Mouse (Mus musculus): ENCODE measurements around the gene Lingo1. TPM values are rescaled to one million over a fixed set of nuclear protein-coding genes. Genes with fewer than 3 reads are reported as not detected.

Gene Lingo1
- polyA plus RNA-seq, 1 experiment from 2014 or later, result 47.8 TPM

- peak overlapping the region; percentile 38 for H3K4me2 ChIP-seq (replicated peaks)
- ATAC-seq (ENCODE audit: low FRiP score, low read depth), result peak; percentile 80
- 20% methylated on average over 12 of the region's 12 CpGs for WGBS
- H3K9ac ChIP-seq, result no peak overlapping the region
- peaks cover 37% of the 10 kb centered on the region for H3K4me1 ChIP-seq
- H3K27me3 ChIP-seq (replicated peaks), result no peaks in the 10 kb centered on the region; the same call in 1 of the 2 replicates
- no peaks in the 10 kb centered on the region for H3K36me3 ChIP-seq
- H3K9me3 ChIP-seq, result no peaks in the 10 kb centered on the region
- no peak overlapping the region for H3K4me3 ChIP-seq
- 0 out of 2 replicates have a peak overlapping the region, but pooled peaks have one; percentile 20 for H3K27ac ChIP-seq
Observed at GRCm38 (mm10) chr9:56604797-56605442, 191.3 kb downstream of the Lingo1 start.

GRCm38 (mm10) chr9:56600655-56601054, 195.6 kb downstream of the Lingo1 start:
- H3K27me3 ChIP-seq (replicated peaks), result no peaks in the 10 kb centered on the region
- H3K27ac ChIP-seq, result no peak overlapping the region
- 47% methylated on average over 11 of the region's 11 CpGs for WGBS
- no peak overlapping the region for H3K9ac ChIP-seq
- H3K4me2 ChIP-seq (replicated peaks), result no peak overlapping the region
- peaks cover 16% of the 10 kb centered on the region for H3K4me1 ChIP-seq
- H3K36me3 ChIP-seq, result no peaks in the 10 kb centered on the region
- ATAC-seq (ENCODE audit: low FRiP score, low read depth), result no peak
- H3K9me3 ChIP-seq, result no peaks in the 10 kb centered on the region
- H3K4me3 ChIP-seq, result no peak overlapping the region

GRCm38 (mm10) chr9:56592639-56593038, 203.6 kb downstream of the Lingo1 start:
- Histone ChIP-seq H3K27ac (no peak overlapping the region), H3K4me3 (no peak overlapping the region), H3K4me2 (replicated peaks) (no peak overlapping the region), H3K9me3 (no peaks in the 10 kb centered on the region), H3K9ac (no peak overlapping the region), H3K27me3 (replicated peaks) (no peaks in the 10 kb centered on the region), H3K36me3 (no peaks in the 10 kb centered on the region), H3K4me1 (peaks cover 19% of the 10 kb centered on the region)
- no peak for ATAC-seq (ENCODE audit: low FRiP score, low read depth)
- WGBS, result 90% methylated on average over 7 of the region's 7 CpGs

DNA sequence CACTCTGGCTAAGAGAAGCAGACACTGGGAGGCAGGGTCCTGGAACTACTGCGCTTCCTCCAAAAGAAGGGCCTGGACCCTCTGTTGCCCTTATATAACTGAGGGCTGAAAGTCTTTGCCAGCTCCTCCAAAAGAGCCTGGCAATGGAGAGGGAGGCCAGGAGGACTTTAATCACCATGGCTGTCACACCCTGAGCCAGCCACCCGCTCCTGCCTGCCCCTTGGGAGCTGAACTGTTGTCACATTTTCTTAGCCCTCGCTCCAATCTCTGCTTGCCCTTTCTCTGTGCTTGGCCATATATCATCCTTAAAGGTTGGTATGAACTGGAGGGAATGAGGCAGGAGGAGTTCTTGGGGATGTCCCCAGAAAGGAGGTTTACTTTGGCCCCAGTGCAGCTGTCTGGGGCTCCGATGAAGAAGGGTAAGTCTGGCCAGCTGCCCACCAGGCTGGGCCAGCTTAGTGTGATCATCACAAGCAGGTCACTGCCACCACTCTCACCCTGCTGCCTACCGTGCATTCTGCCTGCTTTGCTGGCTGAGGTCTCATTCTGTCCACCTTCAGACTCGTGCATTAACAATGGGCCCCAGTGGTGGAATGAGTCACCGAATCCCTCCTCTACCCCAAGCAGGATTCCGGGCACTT, 204.9 kb downstream of the Lingo1 start:
- Histone ChIP-seq H3K36me3 (no peaks in the 10 kb centered on the region), H3K9ac (no peak overlapping the region), H3K27ac (no peak overlapping the region), H3K4me2 (replicated peaks) (no peak overlapping the region), H3K4me1 (peaks cover 19% of the 10 kb centered on the region), H3K4me3 (no peak overlapping the region), H3K27me3 (replicated peaks) (no peaks in the 10 kb centered on the region), H3K9me3 (no peaks in the 10 kb centered on the region)
- no peak for ATAC-seq (ENCODE audit: low FRiP score, low read depth)
- WGBS, result 66% methylated on average over 8 of the region's 8 CpGs

GRCm38 (mm10) chr9:56589762-56590161, 206.5 kb downstream of the Lingo1 start:
- no peak overlapping the region for H3K4me3 ChIP-seq
- H3K4me1 ChIP-seq, result peaks cover 19% of the 10 kb centered on the region
- no peak overlapping the region for H3K9ac ChIP-seq
- WGBS, result 25% methylated on average over 5 of the region's 5 CpGs
- H3K9me3 ChIP-seq, result no peaks in the 10 kb centered on the region
- H3K27me3 ChIP-seq (replicated peaks), result no peaks in the 10 kb centered on the region
- H3K27ac ChIP-seq, result no peak overlapping the region
- ATAC-seq (ENCODE audit: low FRiP score, low read depth), result no peak; the same call in 1 of the 2 replicates
- H3K4me2 ChIP-seq (replicated peaks), result no peak overlapping the region; the same call in 1 of the 2 replicates
- no peaks in the 10 kb centered on the region for H3K36me3 ChIP-seq

- peaks cover 13% of the 10 kb centered on the region; the same call in 1 of the 2 replicates for H3K4me1 ChIP-seq
- ATAC-seq (ENCODE audit: low FRiP score, low read depth), result no peak
- H3K27ac ChIP-seq, result no peak overlapping the region
- H3K36me3 ChIP-seq, result no peaks in the 10 kb centered on the region
- 57% methylated on average over 7 of the region's 7 CpGs for WGBS
- H3K27me3 ChIP-seq (replicated peaks), result no peaks in the 10 kb centered on the region
- H3K4me3 ChIP-seq, result no peak overlapping the region
- H3K9me3 ChIP-seq, result no peaks in the 10 kb centered on the region
- H3K9ac ChIP-seq, result no peak overlapping the region
- no peak overlapping the region for H3K4me2 ChIP-seq (replicated peaks)
Observed at GRCm38 (mm10) chr9:56584043-56584424, 212.2 kb downstream of the Lingo1 start.

- H3K4me1 ChIP-seq, result peaks cover 13% of the 10 kb centered on the region; the same call in 1 of the 2 replicates
- H3K9ac ChIP-seq, result no peak overlapping the region
- WGBS, result 55% methylated on average over 11 of the region's 11 CpGs
- no peak overlapping the region for H3K4me2 ChIP-seq (replicated peaks)
- H3K27ac ChIP-seq, result no peak overlapping the region
- no peak for ATAC-seq (ENCODE audit: low FRiP score, low read depth)
- no peak overlapping the region for H3K4me3 ChIP-seq
- no peaks in the 10 kb centered on the region for H3K27me3 ChIP-seq (replicated peaks)
- H3K9me3 ChIP-seq, result no peaks in the 10 kb centered on the region
- no peaks in the 10 kb centered on the region for H3K36me3 ChIP-seq
Observed at GRCm38 (mm10) chr9:56583139-56584042, 212.9 kb downstream of the Lingo1 start.

DNA sequence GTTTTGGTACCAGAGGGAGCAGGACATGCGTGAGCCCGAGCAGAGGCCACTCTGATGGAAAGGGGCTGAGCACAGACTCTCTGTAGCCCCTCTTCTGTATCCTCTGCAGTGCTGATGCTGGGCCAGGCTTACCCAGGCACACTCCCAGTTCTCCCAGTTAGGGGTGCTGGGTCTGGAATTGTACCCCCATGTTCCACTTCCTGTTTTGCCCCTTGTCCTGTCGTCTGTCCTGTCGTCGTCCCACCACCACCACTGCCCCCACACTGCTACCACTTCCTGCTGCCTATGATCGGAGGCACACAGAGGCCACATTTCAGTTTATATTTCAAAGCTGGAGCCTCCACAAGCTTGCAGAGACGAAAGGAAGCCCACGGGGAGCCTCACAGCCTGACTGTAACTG, 213.6 kb downstream of the Lingo1 start:
- no peaks in the 10 kb centered on the region for H3K36me3 ChIP-seq
- H3K27me3 ChIP-seq (replicated peaks), result no peaks in the 10 kb centered on the region
- H3K4me1 ChIP-seq, result peaks cover 13% of the 10 kb centered on the region; the same call in 1 of the 2 replicates
- ATAC-seq (ENCODE audit: low FRiP score, low read depth), result no peak
- no peak overlapping the region for H3K4me3 ChIP-seq
- H3K27ac ChIP-seq, result no peak overlapping the region
- H3K9me3 ChIP-seq, result no peaks in the 10 kb centered on the region
- WGBS, result 74% methylated on average over 8 of the region's 8 CpGs
- no peak overlapping the region for H3K9ac ChIP-seq
- no peak overlapping the region for H3K4me2 ChIP-seq (replicated peaks)

- no peak overlapping the region for H3K27ac ChIP-seq
- no peak for ATAC-seq (ENCODE audit: low FRiP score, low read depth)
- H3K4me2 ChIP-seq (replicated peaks), result no peak overlapping the region
- H3K36me3 ChIP-seq, result no peaks in the 10 kb centered on the region
- WGBS, result 40% methylated on average over 3 of the region's 3 CpGs
- H3K9ac ChIP-seq, result no peak overlapping the region
- H3K9me3 ChIP-seq, result no peaks in the 10 kb centered on the region
- no peaks in the 10 kb centered on the region for H3K27me3 ChIP-seq (replicated peaks)
- H3K4me1 ChIP-seq, result peaks cover 13% of the 10 kb centered on the region; the same call in 1 of the 2 replicates
- H3K4me3 ChIP-seq, result no peak overlapping the region
Observed at GRCm38 (mm10) chr9:56581700-56582099, 214.6 kb downstream of the Lingo1 start.

- WGBS, result 60% methylated on average over 8 of the region's 8 CpGs
- H3K4me1 ChIP-seq, result peaks cover 13% of the 10 kb centered on the region; the same call in 1 of the 2 replicates
- no peak for ATAC-seq (ENCODE audit: low FRiP score, low read depth)
Observed at GRCm38 (mm10) chr9:56581016-56581415, 215.3 kb downstream of the Lingo1 start.

DNA sequence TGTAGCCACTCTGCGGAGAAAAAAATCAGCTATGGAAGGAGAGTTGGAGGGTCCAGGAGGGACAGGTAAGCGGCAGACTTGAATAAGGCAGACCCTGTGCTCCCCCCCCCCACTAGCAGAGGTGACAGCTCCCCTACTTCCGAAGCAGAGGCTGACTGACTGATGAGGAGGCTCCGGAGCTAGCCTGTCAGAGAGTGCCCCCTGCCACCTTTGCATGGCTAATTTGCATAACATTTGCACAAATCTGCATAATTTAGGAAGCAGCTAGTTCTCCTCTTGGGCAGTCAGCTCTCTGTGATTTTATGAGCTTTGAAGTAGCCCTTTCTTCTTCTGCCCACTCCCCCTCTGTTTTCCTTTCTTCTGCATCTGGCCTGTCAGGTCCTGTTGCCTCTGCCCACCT, 216.2 kb downstream of the Lingo1 start:
- Histone ChIP-seq H3K27ac (peak overlapping the region; percentile 2; the same call in 1 of the 2 replicates), H3K4me1 (peaks cover 13% of the 10 kb centered on the region; the same call in 1 of the 2 replicates)
- no peak; the same call in 1 of the 2 replicates for ATAC-seq (ENCODE audit: low FRiP score, low read depth)

More at GRCm38 (mm10) chr9:56581016-56581415, 215.3 kb downstream of the Lingo1 start:
- H3K36me3 ChIP-seq, result no peaks in the 10 kb centered on the region
- no peaks in the 10 kb centered on the region for H3K27me3 ChIP-seq (replicated peaks)
- no peak overlapping the region for H3K4me2 ChIP-seq (replicated peaks)
- H3K4me3 ChIP-seq, result no peak overlapping the region
- no peaks in the 10 kb centered on the region for H3K9me3 ChIP-seq
- no peak overlapping the region for H3K9ac ChIP-seq
- H3K27ac ChIP-seq, result no peak overlapping the region

DNA sequence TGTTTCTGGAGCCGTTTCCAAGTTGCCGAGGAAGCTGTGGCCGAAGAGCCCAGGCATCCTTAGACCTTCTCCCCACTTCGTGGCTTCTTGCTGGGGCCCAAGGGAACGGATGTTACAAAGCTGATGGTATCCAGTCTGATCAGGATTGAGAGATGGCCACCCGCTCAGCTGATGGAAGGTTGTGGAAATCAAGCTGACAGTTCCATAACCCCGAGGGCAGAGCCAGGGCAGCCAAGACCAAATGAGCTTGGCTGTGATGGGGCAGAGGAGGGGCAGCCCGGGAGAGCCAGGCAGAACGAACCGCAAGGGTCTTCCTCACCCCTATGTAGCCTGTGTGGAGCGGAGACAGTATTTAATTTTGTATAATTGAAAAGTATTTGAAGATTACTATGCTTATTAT, 218.9 kb downstream of the Lingo1 start:
- no peak for ATAC-seq (ENCODE audit: low FRiP score, low read depth)
- Histone ChIP-seq H3K9ac (no peak overlapping the region), H3K27ac (no peak overlapping the region), H3K4me1 (peaks cover 13% of the 10 kb centered on the region), H3K4me3 (no peak overlapping the region), H3K9me3 (no peaks in the 10 kb centered on the region), H3K4me2 (replicated peaks) (no peak overlapping the region), H3K27me3 (replicated peaks) (no peaks in the 10 kb centered on the region), H3K36me3 (no peaks in the 10 kb centered on the region)
- 76% methylated on average over 11 of the region's 11 CpGs for WGBS

More for the DNA sequence above, 216.2 kb downstream of the Lingo1 start:
- no peaks in the 10 kb centered on the region for H3K36me3 ChIP-seq
- no peaks in the 10 kb centered on the region for H3K27me3 ChIP-seq (replicated peaks)
- H3K4me3 ChIP-seq, result no peak overlapping the region
- H3K4me2 ChIP-seq (replicated peaks), result no peak overlapping the region
- no peaks in the 10 kb centered on the region for H3K9me3 ChIP-seq
- WGBS, result 15% methylated on average over 4 of the region's 4 CpGs
- no peak overlapping the region for H3K9ac ChIP-seq
